In genomic region chr10:101039034-101039433, GRCm38 (mm10) we compare ENCODE assay signal across 17 mouse cellular contexts.
"Had no signal": no experiment of that assay in that cellular context is flagged by ENCODE, and none has a peak within 500 bp of the region (broad histone marks: within the 10 kb centered on the region; RNA-seq: fewer than 3 reads in every experiment).

No protein-coding gene starts in this region.

- H3K27ac ChIP-seq: liver, embryonic 13.5 days; macrophage; neural tube, embryonic 12.5 days; neural tube, embryonic 15.5 days had no signal

- H3K9me3 ChIP-seq: liver, embryonic 13.5 days; megakaryocyte, embryonic 14.5 days; neural tube, embryonic 12.5 days; neural tube, embryonic 15.5 days had no signal

- DNase-seq: kidney, adult 18-20 months; kidney, adult 9 months; kidney, postnatal 14 days; kidney, postnatal 4 days; liver, embryonic 13.5 days; lung, adult 2 months; right cerebral cortex, adult 18-20 months; right cerebral cortex, postnatal 25 days; spleen, adult 18-20 months; thymus, adult 18-20 months; thymus, postnatal 4 days had no signal

- H3K4me3 ChIP-seq: liver, embryonic 13.5 days; megakaryocyte, embryonic 14.5 days; neural tube, embryonic 12.5 days; neural tube, embryonic 15.5 days had no signal

- H3K36me3 ChIP-seq: liver, embryonic 13.5 days; neural tube, embryonic 12.5 days; neural tube, embryonic 15.5 days had no signal

- ATAC-seq: inflammation-experienced regulatory T-cells, adult 6 months; intestine, embryonic 16.5 days had no signal

- H3K4me1 ChIP-seq: liver, embryonic 13.5 days; megakaryocyte, embryonic 14.5 days; neural tube, embryonic 12.5 days; neural tube, embryonic 15.5 days had no signal

- H3K4me2 ChIP-seq: liver, embryonic 13.5 days; neural tube, embryonic 12.5 days; neural tube, embryonic 15.5 days had no signal

- H3K9ac ChIP-seq: liver, embryonic 13.5 days; neural tube, embryonic 12.5 days; neural tube, embryonic 15.5 days had no signal

- H3K27me3 ChIP-seq: liver, embryonic 13.5 days; megakaryocyte, embryonic 14.5 days; neural tube, embryonic 12.5 days; neural tube, embryonic 15.5 days had no signal
